8 mouse cellular contexts compared by ENCODE assay signal in genomic region chr10:61080227-61080930, GRCm38 (mm10). TPM values are rescaled to one million over a fixed set of nuclear protein-coding genes. Genes with fewer than 3 reads are reported as not detected.
DNase-seq lines count a peak whose midpoint lies in the region; ATAC-seq and TF ChIP-seq lines count a peak whose summit lies in the region.

No protein-coding gene starts in this region.

- peak overlapping the region; percentile 31 for H3K4me3 ChIP-seq in forebrain, embryonic 10.5 days
- H3K4me3 ChIP-seq in heart, postnatal 0 days (ENCODE audit: low read depth, low read length): no peak overlapping the region
- H3K4me3 ChIP-seq in liver, embryonic 16.5 days (ENCODE audit: low read depth, low read length): 0 out of 2 replicates have a peak overlapping the region, but pooled peaks have one; percentile 17
- H3K4me3 ChIP-seq in neural tube, embryonic 12.5 days: no peak overlapping the region

- H3K27ac ChIP-seq in forebrain, embryonic 10.5 days: peak overlapping the region; percentile 90
- H3K27ac ChIP-seq in heart, postnatal 0 days (ENCODE audit: low read depth): no peak overlapping the region
- H3K27ac ChIP-seq in liver, embryonic 16.5 days (ENCODE audit: low read length): no peak overlapping the region
- H3K27ac ChIP-seq in neural tube, embryonic 12.5 days: peak overlapping the region; percentile 63

- ATAC-seq in heart, postnatal 0 days (ENCODE audit: insufficient read depth, low read depth): peak; percentile 87
- ATAC-seq in liver, embryonic 16.5 days (ENCODE audit: low read depth): peak; percentile 88
- peak; percentile 98 for ATAC-seq in neural tube, embryonic 12.5 days (ENCODE audit: low FRiP score, low read depth)

- H3K36me3 ChIP-seq in forebrain, embryonic 10.5 days (replicated peaks): no peaks in the 10 kb centered on the region
- H3K36me3 ChIP-seq in heart, postnatal 0 days (replicated peaks; ENCODE audit: control insufficient read depth, insufficient read depth, low read length): no peaks in the 10 kb centered on the region
- H3K36me3 ChIP-seq in liver, embryonic 16.5 days (ENCODE audit: control insufficient read depth, insufficient read depth): no peaks in the 10 kb centered on the region
- no peaks in the 10 kb centered on the region for H3K36me3 ChIP-seq in neural tube, embryonic 12.5 days

- no peak for TF ChIP-seq EP300 in heart, postnatal 0 days (IDR thresholded peaks at IDR 0.05; ENCODE audit: low read depth)

- H3K9me3 ChIP-seq in forebrain, embryonic 10.5 days: no peaks in the 10 kb centered on the region
- no peaks in the 10 kb centered on the region for H3K9me3 ChIP-seq in heart, postnatal 0 days (replicated peaks; ENCODE audit: control insufficient read depth, low read length)
- H3K9me3 ChIP-seq in liver, embryonic 16.5 days (replicated peaks; ENCODE audit: control insufficient read depth, low read length): no peaks in the 10 kb centered on the region
- H3K9me3 ChIP-seq in neural tube, embryonic 12.5 days: no peaks in the 10 kb centered on the region

- no peak for TF ChIP-seq CTCF in heart, postnatal 0 days (IDR thresholded peaks at IDR 0.05; ENCODE audit: low read depth)

- peak overlapping the region; percentile 36 for H3K4me2 ChIP-seq in heart, postnatal 0 days (ENCODE audit: low read depth, low read length)
- peak overlapping the region; percentile 42 for H3K4me2 ChIP-seq in liver, embryonic 16.5 days (ENCODE audit: low read depth, low read length)
- peak overlapping the region; percentile 45 for H3K4me2 ChIP-seq in neural tube, embryonic 12.5 days (replicated peaks)

- WGBS in forebrain, embryonic 10.5 days: 41% methylated on average over 14 of the region's 14 CpGs
- 41% methylated on average over 14 of the region's 14 CpGs for WGBS in heart, postnatal 0 days
- 32% methylated on average over 14 of the region's 14 CpGs for WGBS in liver, embryonic 16.5 days (ENCODE audit: insufficient replicate concordance)
- 35% methylated on average over 14 of the region's 14 CpGs for WGBS in neural tube, embryonic 12.5 days

- H3K27me3 ChIP-seq in forebrain, embryonic 10.5 days (ENCODE audit: poor library complexity, severe bottlenecking): no peaks in the 10 kb centered on the region
- no peaks in the 10 kb centered on the region for H3K27me3 ChIP-seq in heart, postnatal 0 days (ENCODE audit: control insufficient read depth, insufficient read depth, low read length)
- no peaks in the 10 kb centered on the region for H3K27me3 ChIP-seq in liver, embryonic 16.5 days (ENCODE audit: control insufficient read depth, insufficient read depth, low read depth, low read length)
- H3K27me3 ChIP-seq in neural tube, embryonic 12.5 days (replicated peaks): no peaks in the 10 kb centered on the region

- peaks cover 32% of the 10 kb centered on the region for H3K4me1 ChIP-seq in forebrain, embryonic 10.5 days
- peaks cover 9% of the 10 kb centered on the region for H3K4me1 ChIP-seq in heart, postnatal 0 days (ENCODE audit: control insufficient read depth, insufficient read depth)
- H3K4me1 ChIP-seq in liver, embryonic 16.5 days (ENCODE audit: control insufficient read depth, low read depth, low read length): peaks cover 7% of the 10 kb centered on the region; the same call in 1 of the 2 replicates
- H3K4me1 ChIP-seq in neural tube, embryonic 12.5 days: peaks cover 8% of the 10 kb centered on the region

- peak; percentile 8 for DNase-seq in CD8-positive naive resting alpha-beta T cell, adult 2 months (ENCODE audit: low read depth in 2 of 2, low spot score in 2 of 2)
- peak; percentile 70 for DNase-seq in adrenal gland, adult 2 months
- DNase-seq in forebrain, embryonic 10.5 days (ENCODE audit: extremely low spot score, low spot score): peak; percentile 83
- DNase-seq in heart, postnatal 0 days (ENCODE audit: low spot score): peak; percentile 54
- peak; percentile 74 for DNase-seq in kidney, postnatal 10 days
- peak; percentile 50 for DNase-seq in thymus, postnatal 25 days

- H3K9ac ChIP-seq in heart, postnatal 0 days (replicated peaks; ENCODE audit: low read depth, low read length): no peak overlapping the region
- H3K9ac ChIP-seq in liver, embryonic 16.5 days (ENCODE audit: low read depth, low read length): no peak overlapping the region
- no peak overlapping the region for H3K9ac ChIP-seq in neural tube, embryonic 12.5 days

RNA-seq across cellular contexts. Expression of gene Pcbd1, which starts 8.8 kb away (rescaled TPM):
- total RNA-seq in adrenal gland, adult 2 months (2021): 10 to 100 TPM; 18.6 to 22.0 TPM
- polyA plus RNA-seq in adrenal gland, adult 2 months (2012; rRNA removed): 1.9 and 3.8 TPM in 2 replicates
- polyA plus RNA-seq in forebrain, embryonic 10.5 days (2016; fragmentation: Nextera tagmentation; extraction: Ambion mirVana): 22.0 and 22.1 TPM in 2 replicates
- 30.3 and 56.1 TPM in 2 replicates for total RNA-seq in heart, postnatal 0 days (2014; rRNA removed; ENCODE audit: low replicate concordance)
- 52.1 and 54.1 TPM in 2 replicates for polyA plus RNA-seq in heart, postnatal 0 days (2015; fragmentation: Nextera tagmentation; extraction: Ambion mirVana)
- polyA plus RNA-seq in liver, embryonic 16.5 days (2015; fragmentation: Nextera tagmentation; extraction: Ambion mirVana): 210 and 223 TPM in 2 replicates
- polyA plus RNA-seq in neural tube, embryonic 12.5 days (2016; fragmentation: Nextera tagmentation; extraction: Ambion mirVana): 27.2 and 27.6 TPM in 2 replicates

Comparison
In these comparisons a context has a peak if more than half of its experiments do, and no peak if none do; other contexts are left out.
1. DNase-seq: peak in every context shown above with its lines; median percentile 83 in forebrain, embryonic 10.5 days; 74 in kidney, postnatal 10 days; 70 in adrenal gland, adult 2 months; 54 in heart, postnatal 0 days; 50 in thymus, postnatal 25 days; 8 in CD8-positive naive resting alpha-beta T cell, adult 2 months.
2. H3K27ac ChIP-seq: peak in forebrain, embryonic 10.5 days (single experiment) and neural tube, embryonic 12.5 days (single experiment); none in heart, postnatal 0 days (single experiment) and liver, embryonic 16.5 days (single experiment).
3. H3K4me3 ChIP-seq: peak in forebrain, embryonic 10.5 days (single experiment) and liver, embryonic 16.5 days (single experiment); none in heart, postnatal 0 days (single experiment) and neural tube, embryonic 12.5 days (single experiment).
4. Peak in every context shown above with its lines, with median percentiles within 50 percentile points of each other: ATAC-seq and H3K4me2 ChIP-seq.